9 mouse cellular contexts compared by ENCODE assay signal in genomic region chr12:86872335-86873040, GRCm38 (mm10). TPM values are rescaled to one million over a fixed set of nuclear protein-coding genes. Genes with fewer than 3 reads are reported as not detected.
DNase-seq lines count a peak whose midpoint lies in the region; ATAC-seq and TF ChIP-seq lines count a peak whose summit lies in the region.
"Had no signal": no experiment of that assay in that cellular context is flagged by ENCODE, and none has a peak within 500 bp of the region (broad histone marks: within the 10 kb centered on the region; RNA-seq: fewer than 3 reads in every experiment).

No protein-coding gene starts in this region.

- ATAC-seq in liver, embryonic 13.5 days (ENCODE audit: low read depth): 0 out of 2 replicates have a peak, but pooled peaks have one; percentile 10
- no peak for ATAC-seq in megakaryocyte, adult 5-6 weeks (ENCODE audit: poor library complexity, severe bottlenecking)

- TF ChIP-seq CTCF in brain, embryonic 14.5 days (IDR thresholded peaks at IDR 0.05; ENCODE audit: borderline replicate concordance, extremely low read depth, insufficient read depth, insufficient read length): no peak

- H3K4me3 ChIP-seq in liver, embryonic 13.5 days (replicated peaks): no peak overlapping the region
- H3K4me3 ChIP-seq: limb, embryonic 12.5 days had no signal

- no peak overlapping the region for H3K9ac ChIP-seq in liver, embryonic 13.5 days
- H3K9ac ChIP-seq: limb, embryonic 12.5 days had no signal

- no peaks in the 10 kb centered on the region for H3K9me3 ChIP-seq in liver, embryonic 13.5 days (replicated peaks)

- no peak for TF ChIP-seq POLR2A in brain, embryonic 14.5 days (IDR thresholded peaks at IDR 0.05; ENCODE audit: borderline replicate concordance, extremely low read depth, insufficient read depth, insufficient read length, poor library complexity, severe bottlenecking)

- no peaks in the 10 kb centered on the region for H3K36me3 ChIP-seq in liver, embryonic 13.5 days
- H3K36me3 ChIP-seq: limb, embryonic 12.5 days had no signal

- H3K4me1 ChIP-seq in liver, embryonic 13.5 days (replicated peaks): peaks cover 6% of the 10 kb centered on the region

- H3K27me3 ChIP-seq in liver, embryonic 13.5 days: no peaks in the 10 kb centered on the region
- H3K27me3 ChIP-seq: limb, embryonic 12.5 days had no signal

- 59% methylated on average over 9 of the region's 9 CpGs for WGBS in liver, embryonic 13.5 days (ENCODE audit: insufficient replicate concordance)

- H3K27ac ChIP-seq in liver, embryonic 13.5 days: no peak overlapping the region

- no peak for DNase-seq in liver, embryonic 13.5 days
- no peak for DNase-seq in liver
- peak; percentile 57 for DNase-seq in brain, embryonic 14.5 days (ENCODE audit: low read depth)
- peak; percentile 97 for DNase-seq in kidney, adult 11 months
- peak; percentile 63 to 84 for DNase-seq in lung, postnatal 4 days
- no peak for DNase-seq in cerebellum, adult 9-11 months
- DNase-seq in layer of hippocampus, adult 9-10 months (ENCODE audit: low spot score): no peak

- no peak overlapping the region for H3K4me2 ChIP-seq in liver, embryonic 13.5 days
- H3K4me2 ChIP-seq: limb, embryonic 12.5 days had no signal

RNA-seq across cellular contexts. Expression of gene Irf2bpl, which starts 12.1 kb away (rescaled TPM):
- 2.8 and 3.0 TPM in 2 replicates for polyA plus RNA-seq in liver, embryonic 13.5 days (2015; fragmentation: Nextera tagmentation; extraction: Ambion mirVana)
- polyA plus RNA-seq in brain, embryonic 14.5 days (2012; rRNA removed): 77.9 and 97.5 TPM in 2 replicates
- total RNA-seq in megakaryocyte, adult 5-6 weeks (2015): 3.0 and 3.6 TPM in 2 replicates
- total RNA-seq in megakaryocyte, adult 5-6 weeks (2017): 1.4 and 3.5 TPM in 2 replicates

Comparison
In these comparisons a context has a peak if more than half of its experiments do, and no peak if none do; other contexts are left out.
1. DNase-seq: peak in brain, embryonic 14.5 days (single experiment), kidney, adult 11 months (single experiment) and lung, postnatal 4 days (2 of 2); none in liver, embryonic 13.5 days (single experiment), liver (single experiment), cerebellum, adult 9-11 months (single experiment) and layer of hippocampus, adult 9-10 months (single experiment).
2. RNA of gene Irf2bpl, which starts 12.1 kb away (polyA plus RNA-seq): 77.9 to 97.5 TPM in brain, embryonic 14.5 days; 2.8 to 3.0 TPM in liver, embryonic 13.5 days; every median in the first group is over 10 times any median in the second.